Mouse (Mus musculus) C2C12 (cell line): ENCODE results near the gene Gad1.

ENCODE experiments used
- CTCF ChIP-seq: IDR thresholded peaks from one replicate; pipeline ENCODE4 v1.5.1; 2011; ENCODE audit not compliant: control insufficient read depth, insufficient read depth, insufficient read length
- MAX ChIP-seq: IDR thresholded peaks from one replicate; pipeline ENCODE4 v1.6.1; 2011; ENCODE audit warnings: mild to moderate bottlenecking, control low read depth

DNA sequence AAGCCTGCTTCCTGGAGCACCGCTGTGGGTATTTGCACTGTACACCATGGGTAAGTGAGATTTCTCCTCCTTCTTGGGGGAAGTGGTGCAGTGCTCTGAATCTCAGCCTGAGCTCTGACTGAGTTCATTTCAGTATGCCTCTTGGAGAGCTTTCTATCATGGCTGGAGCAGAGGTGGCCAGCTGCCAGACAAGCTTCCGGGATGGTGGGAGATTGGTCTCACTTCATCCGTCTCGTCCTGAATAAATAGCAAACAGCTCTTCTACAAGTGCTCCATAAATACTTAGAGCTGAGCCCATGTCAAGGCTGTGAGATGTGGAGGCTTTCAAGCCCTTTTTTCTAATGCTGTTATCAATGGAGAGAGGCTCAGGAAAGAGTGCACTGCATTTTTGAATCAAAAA, 18.8 kb downstream of the Gad1 start:
- TF ChIP-seq CTCF (no peak), MAX (no peak)
